Mouse (Mus musculus) adrenal gland (tissue): ENCODE data around the gene Ppard.

Source experiments
- intact Hi-C: fragments of 180-260 bp; cut with DNase I; formaldehyde crosslinking; loops from one replicate; pipeline ENCODE4 v1.15.1; 2025

The Ppard gene

DNA sequence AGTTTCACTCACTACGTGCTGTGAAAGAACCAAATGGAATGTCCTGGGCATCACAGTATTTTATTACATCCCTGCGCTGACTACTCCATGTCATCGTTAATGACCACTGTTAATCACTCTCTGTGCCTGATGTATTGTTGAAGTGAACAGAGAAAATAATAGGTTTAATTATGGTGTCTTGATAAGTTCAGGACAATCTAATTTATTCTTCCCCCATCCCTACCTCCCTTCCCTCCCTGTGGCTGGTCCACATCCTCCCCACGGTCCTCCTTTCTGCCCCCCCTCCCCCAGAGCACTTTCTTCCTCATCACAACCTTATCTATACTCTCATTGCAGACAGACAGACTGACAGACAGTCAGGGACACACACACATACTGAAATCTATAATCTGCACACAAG lies 22.3 kb downstream of the Ppard start:
- intact Hi-C loops: no loop called here

DNA sequence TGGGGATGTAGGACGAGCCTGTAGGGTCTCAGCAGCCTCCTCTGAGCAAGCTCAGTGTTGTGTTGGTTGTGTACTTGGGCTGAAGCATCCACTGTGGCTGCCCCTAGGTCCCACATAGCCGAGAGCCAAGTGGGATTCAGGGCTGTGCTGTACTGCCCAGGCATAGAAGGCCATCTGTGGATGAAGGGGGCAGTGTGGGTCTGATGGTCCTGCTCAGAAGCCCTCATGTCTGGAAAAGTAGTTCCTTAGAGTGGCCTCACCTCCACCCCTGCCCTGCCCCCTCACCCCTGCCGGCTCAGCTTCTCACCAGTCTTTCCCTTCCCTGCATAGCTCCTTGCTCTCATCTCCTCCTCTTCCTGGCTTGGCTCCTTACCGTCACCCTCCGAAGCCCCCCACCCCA lies 23.2 kb downstream of the Ppard start:
- intact Hi-C loops: no loop called here

DNA sequence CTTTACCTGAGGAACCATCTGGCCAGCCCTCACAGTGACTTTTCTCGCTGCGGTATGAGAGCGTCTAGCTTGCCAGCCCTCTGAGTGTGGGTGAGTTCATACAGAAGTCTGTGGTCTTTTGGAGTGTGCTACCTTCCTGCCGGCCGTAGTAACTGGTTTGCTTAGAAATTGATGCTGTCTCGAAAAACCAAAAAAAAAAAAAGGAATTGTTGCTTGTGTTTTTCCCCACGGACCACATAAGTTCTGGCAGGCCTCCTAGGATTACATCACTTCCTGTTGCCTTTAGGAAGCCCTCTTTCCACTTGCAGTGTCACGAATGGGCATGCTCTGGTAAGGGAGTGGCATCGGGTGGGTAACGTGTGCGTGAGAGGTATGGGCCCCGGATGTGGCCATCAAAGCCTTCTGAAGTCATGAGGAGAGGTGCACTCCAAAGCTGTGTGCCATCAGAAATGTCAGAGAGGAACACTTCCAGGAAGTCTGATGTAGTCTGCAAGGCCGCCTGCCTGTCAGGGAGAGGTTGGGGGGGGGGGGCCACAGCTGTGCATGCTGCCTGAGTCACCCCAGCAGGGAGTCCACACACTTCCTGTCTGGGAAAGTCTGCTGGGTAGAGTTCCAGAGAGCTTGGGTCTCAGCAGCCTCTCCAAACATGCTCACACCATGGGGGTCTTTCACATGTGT lies 24.3 kb downstream of the Ppard start:
- intact Hi-C loops: no loop called here

DNA sequence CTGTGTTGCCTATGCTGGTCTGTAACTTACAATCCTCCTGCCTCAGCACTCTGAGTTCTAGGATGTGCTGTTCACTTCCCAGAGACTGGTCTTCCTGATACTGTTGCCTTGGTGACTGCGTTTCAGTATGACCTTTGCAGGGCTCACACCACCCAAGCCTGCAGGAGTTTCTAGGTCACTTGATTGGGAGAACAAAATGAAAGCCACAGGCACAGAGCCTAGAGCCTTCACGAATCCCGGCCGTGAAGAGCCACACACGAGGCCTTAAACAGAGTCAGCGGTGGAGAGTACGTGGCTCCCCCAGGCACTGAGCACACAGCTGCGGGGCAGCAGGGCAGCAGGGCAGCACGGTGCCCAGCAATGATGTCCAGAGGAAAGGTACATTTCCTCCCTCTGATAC lies 25.8 kb downstream of the Ppard start:
- intact Hi-C loops: no loop called here

DNA sequence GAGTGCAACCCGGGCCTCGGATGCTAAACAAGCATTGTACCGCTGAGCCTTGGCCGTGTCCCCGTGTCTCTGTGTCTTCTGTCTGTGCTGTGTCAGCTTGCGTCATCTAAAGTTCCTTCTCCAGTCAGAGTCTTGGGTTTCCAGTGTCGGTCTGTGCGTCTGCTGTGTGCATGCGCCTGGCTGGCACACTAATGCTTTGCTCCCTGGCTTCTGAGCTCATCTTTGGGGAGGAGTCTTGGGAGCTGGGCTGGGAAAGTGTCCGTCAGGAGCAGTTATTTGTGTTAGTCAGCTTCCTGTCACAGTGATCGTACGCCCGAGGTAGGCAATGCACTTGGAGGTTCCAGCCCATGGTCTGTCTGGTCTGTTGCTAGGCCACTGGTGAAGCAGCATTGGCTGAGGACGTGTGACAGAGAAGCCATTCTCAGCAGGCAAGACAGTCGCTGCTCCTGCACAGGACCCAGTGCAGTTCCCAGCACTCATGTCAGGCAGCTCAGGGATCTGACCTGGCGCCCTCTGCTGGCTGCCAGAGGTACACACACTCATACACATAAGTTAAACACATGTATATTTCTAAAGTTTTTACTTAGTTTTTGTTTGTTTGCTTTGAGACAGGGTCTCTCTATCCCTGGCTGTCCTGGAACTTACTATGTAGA lies 27.5 kb downstream of the Ppard start:
- intact Hi-C loops: no loop called here

DNA sequence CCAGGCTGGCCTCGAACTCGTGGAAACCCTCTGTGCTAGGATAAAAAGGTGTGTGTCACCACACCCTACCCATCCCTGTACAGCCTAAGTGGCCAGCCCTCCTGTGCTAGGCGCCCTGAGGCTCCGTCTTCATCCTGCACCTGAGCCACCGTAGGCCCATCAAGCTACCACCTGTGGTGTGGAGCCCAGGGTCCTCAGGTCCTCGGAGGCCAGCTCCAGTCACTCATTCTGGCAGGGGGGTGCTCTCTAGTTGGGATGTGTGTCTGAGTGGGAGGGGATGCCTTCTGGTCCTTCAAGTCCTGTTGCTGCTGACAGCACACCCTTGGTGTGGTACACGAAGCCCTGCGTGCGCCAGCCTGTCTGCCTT lies 28.0 kb downstream of the Ppard start:
- intact Hi-C loops: no loop called here

DNA sequence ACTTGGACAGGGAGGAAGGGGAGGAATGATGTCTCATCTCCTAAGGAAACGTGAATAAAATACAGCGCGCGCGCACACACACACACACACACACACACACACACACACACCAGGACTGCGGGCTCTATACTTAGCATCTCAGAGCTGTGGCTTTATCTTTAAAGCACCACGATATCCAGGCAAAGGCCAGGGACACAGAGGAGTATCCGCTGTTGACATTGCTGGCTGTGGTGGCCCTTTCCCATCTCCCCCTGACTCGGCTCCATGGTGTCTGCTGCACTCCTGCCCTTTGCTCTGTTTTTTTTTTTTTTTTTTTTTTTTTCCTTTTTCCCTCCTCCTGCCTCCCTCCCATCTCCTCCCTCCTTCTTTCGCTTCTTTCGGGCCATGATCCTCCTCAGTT lies 29.3 kb downstream of the Ppard start:
- intact Hi-C loops: no loop called here

DNA sequence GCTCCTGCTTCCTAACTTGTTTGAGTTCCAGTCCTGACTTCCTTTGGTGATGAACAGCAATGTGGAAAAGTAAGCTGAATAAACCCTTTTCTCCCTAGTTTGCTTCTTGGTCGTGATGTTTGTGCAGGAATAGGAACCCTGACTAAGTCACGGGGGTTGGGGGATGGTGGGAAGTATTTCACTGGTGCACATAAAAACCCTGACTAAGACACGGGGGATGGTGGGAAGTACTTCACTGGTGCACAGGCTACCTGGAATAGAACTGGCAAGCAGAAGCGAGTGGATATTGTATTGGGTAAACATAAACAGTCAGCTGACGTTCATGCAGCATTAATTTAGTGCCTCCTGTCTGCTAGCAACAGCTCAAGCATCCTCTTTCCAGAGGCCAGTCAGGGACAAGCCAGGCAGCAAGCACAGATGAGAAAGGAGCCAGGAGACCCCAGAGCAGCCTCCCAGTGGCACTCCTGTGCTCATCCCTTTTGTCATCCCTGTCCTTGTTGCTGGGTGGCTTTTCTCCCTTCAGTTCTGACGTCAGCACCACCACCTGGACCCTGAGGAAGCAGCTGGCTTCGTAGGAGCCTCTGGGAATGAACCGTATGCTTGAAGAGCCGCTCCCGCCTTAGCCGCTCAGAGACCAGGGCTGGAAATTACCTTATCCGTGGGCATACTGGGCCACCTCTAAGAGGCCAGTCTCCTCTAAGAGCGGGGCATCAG lies 30.8 kb downstream of the Ppard start:
- intact Hi-C loops: no loop called here

DNA sequence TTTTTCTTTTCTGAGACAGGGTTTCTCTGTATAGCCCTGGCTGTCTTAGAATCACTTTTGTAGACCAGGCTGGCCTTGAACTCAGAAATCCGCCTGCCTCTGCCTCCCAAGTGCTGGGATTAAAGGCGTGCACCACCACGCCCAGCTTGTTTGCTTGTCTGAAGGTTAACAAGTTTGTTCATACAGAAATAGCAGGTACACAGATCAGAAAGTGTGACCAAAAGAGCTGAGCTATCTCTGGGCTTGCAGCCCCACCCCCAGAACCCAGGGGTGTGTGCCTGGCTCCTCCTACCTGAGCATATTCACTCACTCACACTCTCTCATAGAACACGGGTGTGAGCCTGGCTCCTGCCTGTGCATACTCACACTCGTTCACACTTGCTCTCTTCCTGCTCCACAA lies 34.8 kb downstream of the Ppard start:
- intact Hi-C loops: no loop called here

DNA sequence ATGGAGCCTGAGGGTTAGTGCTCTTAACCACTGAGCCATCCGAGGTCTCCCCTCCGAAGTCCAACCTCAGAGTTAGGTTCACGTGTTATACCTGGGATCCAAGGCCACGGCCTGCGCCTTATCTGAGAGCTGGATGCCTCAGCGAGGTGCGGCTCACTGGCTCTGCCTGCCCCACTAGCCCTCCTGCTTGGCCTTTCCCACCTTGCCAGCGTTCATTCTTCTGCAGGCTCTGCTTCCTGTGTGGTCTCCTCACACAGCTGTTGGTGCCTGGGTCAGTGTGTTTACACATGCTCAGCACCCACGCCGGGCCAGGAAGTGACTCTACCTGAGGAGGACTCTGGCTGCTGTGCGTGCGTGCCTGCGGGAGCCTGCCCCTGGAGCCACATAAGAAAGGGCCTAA lies 37.7 kb downstream of the Ppard start:
- intact Hi-C loops: no loop called here

DNA sequence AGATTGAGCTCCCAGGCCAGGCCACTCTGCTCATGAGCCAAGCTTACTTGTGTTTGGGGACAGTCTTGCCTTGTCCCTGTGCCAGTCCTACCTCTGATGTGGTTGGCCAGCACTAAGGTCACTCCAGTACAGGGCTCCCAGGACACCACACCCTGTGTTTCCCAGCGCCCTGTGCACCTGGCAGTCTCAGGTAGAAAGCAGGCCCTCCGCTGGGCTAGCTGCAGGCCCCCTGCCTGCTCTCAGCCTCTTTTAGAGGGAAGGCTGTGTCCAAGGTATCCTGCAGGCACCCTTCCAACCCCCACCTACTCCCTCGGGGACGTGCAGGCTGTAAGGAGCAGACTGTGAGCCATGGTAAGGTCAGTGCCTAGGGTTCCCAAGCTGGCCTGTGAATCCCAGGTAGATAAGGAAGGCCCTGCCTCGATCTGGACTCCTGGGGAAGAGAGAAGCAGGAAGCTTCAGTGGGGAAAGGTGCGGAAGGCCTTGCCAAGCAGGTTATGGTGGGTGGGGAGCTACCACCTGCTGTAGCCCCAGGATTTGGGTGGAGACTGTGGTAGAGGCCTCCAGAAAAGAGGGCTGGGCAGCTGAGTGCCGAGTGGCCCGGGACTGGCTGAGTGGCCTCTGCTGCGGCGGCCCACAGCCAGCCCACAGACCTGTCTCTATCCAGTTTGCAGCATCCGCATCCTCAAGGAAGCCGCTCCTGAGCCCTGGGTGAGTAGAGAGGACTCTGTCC lies 39.2 kb downstream of the Ppard start:
- intact Hi-C loops: no loop called here

DNA sequence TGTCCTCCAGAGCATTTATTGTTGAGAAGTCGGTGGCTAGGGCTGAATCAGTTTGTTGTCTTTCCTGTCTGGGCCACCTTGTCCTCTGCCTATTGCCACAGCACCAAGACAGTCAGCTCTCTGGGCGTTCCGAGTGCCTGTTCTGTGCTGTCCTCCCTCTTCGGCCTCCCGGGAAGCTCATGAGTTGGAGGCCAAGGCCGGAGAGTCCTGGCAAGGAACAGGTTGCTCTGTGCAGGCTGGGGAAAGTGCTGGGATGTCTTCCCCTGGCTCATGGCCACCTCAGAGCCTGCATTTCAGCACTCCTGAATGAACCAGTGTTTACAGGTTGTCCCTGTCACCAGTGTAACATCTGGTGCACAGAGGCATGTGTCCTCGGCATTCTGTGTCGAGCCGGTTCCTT lies 39.8 kb downstream of the Ppard start:
- intact Hi-C loops: no loop called here

DNA sequence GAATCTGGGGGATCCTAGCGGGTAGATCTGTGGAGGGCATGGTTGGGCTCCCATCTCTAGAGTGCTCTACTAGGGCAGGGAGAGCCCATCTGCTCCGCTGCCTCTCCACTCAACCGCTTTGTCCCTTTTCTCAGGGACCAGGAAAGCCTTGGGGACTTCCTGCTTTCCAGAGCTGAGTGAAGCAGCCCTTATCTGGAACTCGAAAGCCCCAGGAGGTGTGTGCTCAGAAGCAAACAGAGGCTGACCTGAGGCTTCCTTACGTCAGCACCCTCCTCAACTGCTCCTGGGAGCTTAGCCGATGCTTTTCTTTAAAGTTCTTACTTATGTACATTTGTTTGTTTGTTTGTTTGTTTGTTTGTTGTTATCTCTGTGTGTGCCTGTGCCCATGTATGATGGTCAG lies 40.3 kb downstream of the Ppard start:
- intact Hi-C loops: no loop called here

DNA sequence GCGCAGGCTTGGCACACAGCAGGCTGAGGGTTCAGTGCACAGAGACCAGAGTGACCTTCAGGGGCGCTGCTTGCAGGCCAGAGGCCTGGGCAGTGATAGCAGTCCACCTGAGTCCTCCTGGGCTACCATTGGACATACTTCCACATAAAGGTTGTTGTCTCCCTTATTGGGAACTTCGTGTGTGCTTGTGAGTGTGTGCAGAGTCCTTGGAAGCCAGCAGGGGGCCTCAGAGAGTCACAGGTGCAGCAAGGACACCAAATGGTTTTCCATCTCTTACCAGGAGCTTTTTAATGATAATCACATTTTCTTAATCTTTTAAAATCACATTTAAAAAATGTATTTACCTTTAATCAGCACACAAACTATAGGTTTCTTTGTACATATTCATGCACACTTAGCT lies 42.2 kb downstream of the Ppard start:
- intact Hi-C loops: no loop called here

DNA sequence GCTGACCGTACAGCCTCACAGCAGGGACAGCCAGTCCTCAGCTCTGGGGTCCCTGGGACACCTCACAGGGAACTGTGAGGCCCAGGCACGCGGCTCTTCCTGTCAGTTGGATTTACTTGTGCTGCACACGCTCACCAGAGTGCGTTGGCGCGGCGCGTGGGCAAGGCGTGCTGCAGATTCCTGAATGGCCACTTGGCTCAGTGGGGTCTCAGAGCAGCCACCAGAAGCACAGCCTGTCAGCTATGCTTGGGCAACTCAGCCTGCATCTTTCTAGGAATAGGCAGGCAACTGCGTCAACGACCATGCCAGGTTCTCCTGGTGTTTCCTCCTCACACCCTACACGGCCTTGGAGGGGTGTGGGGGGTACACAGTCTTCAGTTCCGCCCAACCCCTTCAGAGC lies 44.7 kb downstream of the Ppard start:
- intact Hi-C loops: no loop called here

DNA sequence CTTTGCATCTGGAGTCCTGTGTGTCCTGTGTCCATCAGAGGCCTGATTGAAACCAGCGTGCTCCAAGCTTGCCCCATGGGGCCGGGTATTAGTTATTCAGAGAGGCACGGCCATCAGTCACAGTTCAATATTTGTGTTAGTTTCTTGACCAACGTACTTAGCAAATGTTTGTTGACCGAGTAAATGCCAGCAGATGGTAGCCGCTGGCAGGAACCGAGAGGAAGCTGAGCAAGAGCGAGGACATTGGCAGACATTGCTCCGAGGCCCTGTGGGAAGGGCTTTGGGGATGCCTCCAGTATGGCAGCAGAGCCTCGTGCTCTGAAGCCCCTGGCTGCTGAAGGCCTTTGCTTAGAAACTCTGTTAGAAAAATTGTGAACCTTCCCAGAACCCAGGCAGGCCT lies 45.2 kb downstream of the Ppard start:
- intact Hi-C loops: no loop called here

DNA sequence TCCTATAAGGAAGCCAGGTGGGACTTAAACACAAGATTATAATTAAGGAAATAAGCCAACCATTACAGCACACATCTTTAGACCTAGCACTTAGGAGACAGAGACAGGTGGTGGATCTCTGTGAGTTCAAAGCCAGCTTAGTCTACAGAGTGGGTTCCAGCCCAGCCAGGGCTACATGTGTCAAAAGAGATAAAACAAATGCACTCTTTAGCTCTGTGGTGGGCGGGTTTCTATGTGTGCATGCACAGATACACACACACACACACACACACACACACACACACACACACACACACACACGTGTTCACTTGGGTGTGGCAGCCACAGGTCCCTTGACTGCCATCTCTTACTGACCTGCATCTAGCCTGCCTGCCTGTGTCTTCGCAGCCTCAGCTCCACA lies 45.7 kb downstream of the Ppard start:
- intact Hi-C loops: no loop called here

DNA sequence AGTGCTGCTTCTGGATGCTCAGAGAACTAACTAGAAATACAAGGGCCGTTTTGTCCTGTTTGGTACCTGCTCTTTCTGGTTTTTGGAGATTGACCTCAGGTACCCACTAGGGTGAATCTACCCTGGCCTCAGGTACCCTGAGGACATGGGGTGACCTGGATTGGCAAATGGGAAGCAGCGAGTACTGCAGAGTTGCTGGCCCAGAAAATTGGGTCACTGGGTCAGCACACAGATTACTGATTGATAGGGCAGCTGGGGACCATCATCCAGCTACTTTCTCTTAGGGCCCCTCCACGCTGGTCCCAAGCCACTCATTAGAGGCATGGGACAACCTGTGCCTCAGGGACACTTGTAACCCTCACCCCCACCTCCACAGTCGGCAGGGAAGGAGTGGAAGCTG lies 46.7 kb downstream of the Ppard start:
- intact Hi-C loops: no loop called here

DNA sequence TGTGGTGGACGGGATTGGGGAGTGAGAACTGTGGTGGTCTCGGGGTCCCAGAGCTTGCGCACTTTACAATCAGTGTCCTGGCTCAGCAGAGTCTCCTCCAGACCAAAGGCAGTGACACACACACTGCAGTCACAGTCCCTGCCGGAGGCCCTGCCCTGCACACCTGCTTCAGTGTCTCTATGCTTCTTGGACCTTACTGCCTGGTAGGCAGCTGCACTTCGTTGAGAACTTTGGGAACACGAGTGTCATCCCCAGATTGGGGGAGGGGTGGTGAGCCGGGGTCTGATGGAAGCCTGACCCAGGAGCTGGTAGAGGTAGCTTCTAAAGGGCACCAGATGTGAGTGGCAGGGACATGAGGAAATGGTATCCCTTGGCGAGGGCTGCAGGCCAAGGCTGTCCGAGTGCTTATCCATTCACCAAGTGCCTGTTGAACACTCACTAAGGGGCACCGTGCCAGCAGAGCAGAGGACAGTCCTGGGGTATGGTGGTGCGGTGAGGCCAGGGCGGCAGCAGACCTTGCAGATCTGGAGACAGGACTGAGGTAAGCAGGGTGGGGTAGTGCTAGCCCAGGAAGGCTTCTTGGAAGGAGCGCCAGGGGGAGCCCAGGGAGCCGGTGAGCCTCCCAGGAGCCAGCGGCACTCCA lies 47.4 kb downstream of the Ppard start:
- intact Hi-C loops: no loop called here

DNA sequence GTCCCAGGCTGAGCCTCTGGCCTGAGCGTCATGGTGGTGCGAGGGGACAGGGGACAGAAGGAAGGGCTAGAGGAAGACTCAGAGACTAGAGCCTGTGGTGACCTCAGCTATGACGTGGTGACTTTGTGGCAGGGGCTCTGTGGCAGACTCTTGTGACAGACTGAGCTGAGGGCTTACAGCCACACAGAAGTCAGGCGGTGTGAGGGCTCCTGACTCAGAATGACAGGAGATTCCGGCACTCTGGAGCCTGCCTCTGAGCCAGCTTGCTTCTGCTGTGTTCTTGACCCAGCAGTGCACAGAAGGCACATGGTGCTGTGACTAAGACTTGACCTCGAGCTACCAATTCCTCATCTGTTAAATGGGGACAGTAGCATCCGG lies 47.9 kb downstream of the Ppard start:
- intact Hi-C loops: no loop called here

DNA sequence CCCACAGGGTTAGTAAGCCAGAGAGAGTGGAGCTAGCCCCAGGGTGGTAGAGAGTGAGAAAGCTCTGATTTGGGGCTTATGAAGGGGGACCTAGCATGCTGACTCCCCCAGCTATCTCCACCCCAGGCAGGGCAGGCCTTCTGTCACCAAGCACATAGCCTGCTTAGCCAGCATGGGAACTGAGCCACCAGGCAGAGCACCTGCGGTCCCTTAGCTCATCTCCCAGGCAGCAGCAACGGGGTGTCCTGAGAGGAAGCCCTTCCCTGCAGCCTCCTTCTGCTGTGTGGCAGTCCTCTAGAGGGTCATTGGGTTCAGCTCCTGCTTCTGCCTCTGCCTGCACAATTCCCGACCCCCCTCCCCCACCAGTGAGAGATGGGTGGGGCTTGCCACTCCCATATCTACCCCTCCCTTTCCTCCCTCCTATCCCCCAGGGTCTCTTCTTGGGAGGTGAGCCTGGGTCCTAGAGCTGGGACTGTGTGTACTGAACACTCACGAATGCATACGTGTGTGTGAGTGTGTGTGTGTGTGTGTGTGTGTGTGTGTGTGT lies 48.4 kb downstream of the Ppard start:
- intact Hi-C loops: no loop called here
